Mouse (Mus musculus) ovary, adult 10 weeks (tissue): ENCODE results near the gene Mbd4. TPM values are rescaled to one million over a fixed set of nuclear protein-coding genes. Genes with fewer than 3 reads are reported as not detected.

Experiments used
- polyA plus RNA-seq: library from polyadenylated mRNA; stranded (reverse); fragments of 350-450 nt; fragmentation: Illumina TruSeq; extraction: RNeasy Lipid Tissue Mini Kit (QIAGEN cat#74804); gene quantifications from one replicate; pipeline ENCODE4 v1.2.3, GENCODE M21; 2014

Mbd4 gene
- 10.6 TPM for polyA plus RNA-seq

GRCm38 (mm10) chr6:115853091-115853813, at the start of gene Mbd4, which contains the start of gene Ift122:
Gene Mbd4, minus strand, starts transcription at chr6:115853371.
Gene Ift122, plus strand, starts transcription at chr6:115853470.

GRCm38 (mm10) chr6:115838161-115838597, 15.0 kb downstream of the Mbd4 start, which contains the start of gene Efcab12:
Gene Efcab12, minus strand, starts transcription at chr6:115838412.

GRCm38 (mm10) chr6:115808488-115809231, 44.5 kb downstream of the Mbd4 start, which contains the start of gene Rpl32:
Gene Rpl32, minus strand, starts transcription at chr6:115808747.

Other genes starting within 250 kb of the Mbd4 start
- gene Raf1, start 176.7 kb downstream of the Mbd4 start, polyA plus RNA-seq: 41.2 TPM
- not detected for gene Tmem40, start 91.0 kb downstream of the Mbd4 start, polyA plus RNA-seq
- gene Cand2, start 78.8 kb downstream of the Mbd4 start, polyA plus RNA-seq: 6.3 TPM
- gene Rpl32, start 44.6 kb downstream of the Mbd4 start, polyA plus RNA-seq: 178 TPM
- gene Efcab12, start 15.0 kb downstream of the Mbd4 start, polyA plus RNA-seq: 0.29 TPM
- gene Ift122, start 99 bp upstream of the Mbd4 start, polyA plus RNA-seq: 19.5 TPM
- gene Rho, start 78.4 kb upstream of the Mbd4 start, polyA plus RNA-seq: 0.17 TPM
- not detected for gene H1foo, start 91.6 kb upstream of the Mbd4 start, polyA plus RNA-seq
- 17.9 TPM for gene Plxnd1, start 141.6 kb upstream of the Mbd4 start, polyA plus RNA-seq